Comparison of ENCODE assay signal across 27 mouse cellular contexts in genomic region chr2:77190891-77191290, GRCm38 (mm10). TPM values are rescaled to one million over a fixed set of nuclear protein-coding genes. Genes with fewer than 3 reads are reported as not detected.
"Had no signal": no experiment of that assay in that cellular context is flagged by ENCODE, and none has a peak within 500 bp of the region (broad histone marks: within the 10 kb centered on the region; RNA-seq: fewer than 3 reads in every experiment).

No protein-coding gene starts in this region.

- ATAC-seq: forebrain, embryonic 13.5 days; forebrain, embryonic 14.5 days; forebrain, embryonic 15.5 days; forebrain, embryonic 16.5 days; forebrain, postnatal 0 days had no signal

- H3K4me1 ChIP-seq: embryonic facial prominence, embryonic 10.5 days; embryonic facial prominence, embryonic 12.5 days; embryonic facial prominence, embryonic 13.5 days; embryonic facial prominence, embryonic 15.5 days; forebrain, embryonic 10.5 days; forebrain, embryonic 12.5 days; forebrain, embryonic 13.5 days; forebrain, embryonic 15.5 days had no signal

- H3K9me3 ChIP-seq: embryonic facial prominence, embryonic 10.5 days; embryonic facial prominence, embryonic 12.5 days; embryonic facial prominence, embryonic 13.5 days; embryonic facial prominence, embryonic 15.5 days; forebrain, embryonic 10.5 days; forebrain, embryonic 12.5 days; forebrain, embryonic 13.5 days; forebrain, embryonic 15.5 days had no signal

- H3K4me2 ChIP-seq: embryonic facial prominence, embryonic 12.5 days; embryonic facial prominence, embryonic 13.5 days; embryonic facial prominence, embryonic 15.5 days; forebrain, embryonic 12.5 days; forebrain, embryonic 13.5 days; forebrain, embryonic 15.5 days had no signal

- H3K9ac ChIP-seq: embryonic facial prominence, embryonic 12.5 days; embryonic facial prominence, embryonic 13.5 days; embryonic facial prominence, embryonic 15.5 days; forebrain, embryonic 12.5 days; forebrain, embryonic 13.5 days; forebrain, embryonic 15.5 days; forebrain, postnatal 0 days had no signal

- H3K27me3 ChIP-seq: embryonic facial prominence, embryonic 12.5 days; embryonic facial prominence, embryonic 13.5 days; embryonic facial prominence, embryonic 15.5 days; forebrain, embryonic 12.5 days; forebrain, embryonic 13.5 days; forebrain, embryonic 15.5 days had no signal

- DNase-seq: cerebellum, adult 2 months; cerebellum, adult 8-10 months; cerebellum, adult 9-10 months; cerebellum, adult 9-11 months; cerebellum, postnatal 10 days; cerebellum, postnatal 14 days; cerebellum, postnatal 25 days; cerebellum, postnatal 36 days; embryo, embryonic 11 days; forebrain, postnatal 0 days; gastrocnemius, adult 2 months; gastrocnemius, postnatal 10 days; gastrocnemius, postnatal 14 days; gastrocnemius, postnatal 25 days; gastrocnemius, postnatal 36 days had no signal

- H3K4me3 ChIP-seq: embryonic facial prominence, embryonic 10.5 days; embryonic facial prominence, embryonic 12.5 days; embryonic facial prominence, embryonic 13.5 days; embryonic facial prominence, embryonic 15.5 days; erythroblast, embryonic 14.5 days; forebrain, embryonic 10.5 days; forebrain, embryonic 12.5 days; forebrain, embryonic 13.5 days; forebrain, embryonic 15.5 days; gastrocnemius, adult 2 months had no signal

- H3K27ac ChIP-seq: embryonic facial prominence, embryonic 10.5 days; embryonic facial prominence, embryonic 12.5 days; embryonic facial prominence, embryonic 13.5 days; embryonic facial prominence, embryonic 15.5 days; forebrain, embryonic 10.5 days; forebrain, embryonic 12.5 days; forebrain, embryonic 13.5 days; forebrain, embryonic 15.5 days; gastrocnemius, adult 2 months had no signal

RNA-seq across cellular contexts. Expression of gene Ccdc141, which starts 20.5 kb away (rescaled TPM):
- total RNA-seq: granulocyte monocyte progenitor cell, adult 5-6 weeks had no signal
